Mouse (Mus musculus): ENCODE data around the gene Prdm8.

- TF ChIP-seq CTCF (IDR thresholded peaks at IDR 0.05; ENCODE audit: control insufficient read depth, insufficient read depth, low read length) (no peak), POLR2A (IDR thresholded peaks at IDR 0.05; ENCODE audit: borderline replicate concordance, control insufficient read depth, low read depth, low read length) (no peak)
Observed at GRCm38 (mm10) chr5:98198412-98199218, 31.6 kb downstream of the Prdm8 start.
